Mouse (Mus musculus) limb, embryonic 11.5 days (tissue): ENCODE results near the gene Ttc27. TPM values are rescaled to one million over a fixed set of nuclear protein-coding genes. Genes with fewer than 3 reads are reported as not detected.

Experiments
- ATAC-seq: fragments of 200-750 bp; cut with Nextera tagmentation; 2 replicates; pipeline ENCODE4 v1.8.0; 2017; ENCODE audit warnings: low read depth; ENCODE audit not compliant: insufficient number of reproducible peaks, low FRiP score, low TSS enrichment
- DNase-seq: peaks from one replicate; pipeline ENCODE4 v3.0.0-alpha.2; 2015; ENCODE audit warnings: low spot score
- H3K27ac ChIP-seq: fragments of 300-500 bp; sonication (generic); replicated peaks from 2 replicates; pipeline ENCODE4 v1.5.1; 2014; ENCODE audit warnings: low read depth, mild to moderate bottlenecking, low read length
- H3K27me3 ChIP-seq: fragments of 300-500 bp; sonication (generic); 2 replicates; pipeline ENCODE4 v1.6.1; 2014; ENCODE audit warnings: mild to moderate bottlenecking, low read length, mixed read lengths; ENCODE audit not compliant: control insufficient read depth, insufficient read depth
- H3K36me3 ChIP-seq: fragments of 300-500 bp; sonication (generic); 2 replicates; pipeline ENCODE4 v1.6.1; 2014; ENCODE audit warnings: mild to moderate bottlenecking, low read length, moderate library complexity, mixed read lengths; ENCODE audit not compliant: control insufficient read depth, insufficient read depth
- H3K4me1 ChIP-seq: fragments of 300-500 bp; sonication (generic); 2 replicates; pipeline ENCODE4 v1.6.1; 2014; ENCODE audit warnings: low read length, mixed read lengths; ENCODE audit not compliant: control insufficient read depth, insufficient read depth
- H3K4me2 ChIP-seq: fragments of 300-500 bp; sonication (generic); 2 replicates; pipeline ENCODE4 v1.6.1; 2014; ENCODE audit warnings: low read depth, mild to moderate bottlenecking, moderate library complexity; ENCODE audit not compliant: severe bottlenecking
- H3K4me3 ChIP-seq: fragments of 300-500 bp; sonication (generic); 2 replicates; pipeline ENCODE4 v1.5.1; 2014; ENCODE audit warnings: low read depth, low read length
- H3K9ac ChIP-seq: fragments of 300-500 bp; sonication (generic); 2 replicates; pipeline ENCODE4 v1.6.1; 2014; ENCODE audit warnings: mild to moderate bottlenecking, low read length
- H3K9me3 ChIP-seq: fragments of 300-500 bp; sonication (generic); 2 replicates; pipeline ENCODE4 v1.6.1; 2016; ENCODE audit warnings: low read length; ENCODE audit not compliant: control insufficient read depth
- WGBS: fragments of 180-500 bp; shearing (Covaris S2); extraction: QIAGEN DNeasy Blood & Tissue Kit; methylation state at CpG from one replicate; pipeline ENCODE4 v1.1.7; 2014; 5-methylcytosine and 5-hydroxymethylcytosine counted together
- polyA plus RNA-seq: library from polyadenylated mRNA; unstranded; fragments of >200 nt; fragmentation: Nextera tagmentation; extraction: Ambion mirVana; gene quantifications from 2 replicates; pipeline ENCODE4 v1.2.1, GENCODE M21; 2014

Ttc27 gene
- polyA plus RNA-seq, 1 experiment from 2014 or later, result 31.0 TPM

DNA sequence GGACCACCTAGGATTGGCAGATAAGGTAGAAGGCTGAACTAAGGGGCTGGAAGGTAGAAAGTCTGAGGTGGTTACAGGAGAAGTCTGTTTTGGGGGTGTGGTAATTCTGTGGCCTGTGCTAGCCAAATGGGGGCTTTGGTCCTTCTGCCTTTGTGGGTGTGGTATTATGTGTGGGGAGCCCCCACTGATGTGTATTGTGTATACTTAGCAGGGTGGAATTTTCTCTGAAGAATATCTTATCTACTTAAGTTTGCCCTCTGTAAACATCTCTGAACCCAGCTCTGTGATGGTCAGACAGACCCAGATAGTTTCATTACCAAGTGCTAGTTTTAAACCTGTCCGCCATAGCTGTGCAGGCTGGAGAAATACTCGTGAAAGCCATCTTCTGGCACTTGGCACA, 141.8 kb downstream of the Ttc27 start:
- H3K9ac ChIP-seq, result no peak overlapping the region
- 86% methylated on average over 2 of the region's 2 CpGs for WGBS
- ATAC-seq (no peak), DNase-seq (no peak)
- no peak overlapping the region for H3K27ac ChIP-seq
- peaks cover 6% of the 10 kb centered on the region; the same call in 1 of the 2 replicates for H3K4me1 ChIP-seq
- no peaks in the 10 kb centered on the region for H3K27me3 ChIP-seq
- H3K4me2 ChIP-seq, result no peak overlapping the region
- H3K9me3 ChIP-seq, result no peaks in the 10 kb centered on the region
- peaks cover 2% of the 10 kb centered on the region; the same call in 1 of the 2 replicates for H3K36me3 ChIP-seq
- H3K4me3 ChIP-seq, result no peak overlapping the region

DNA sequence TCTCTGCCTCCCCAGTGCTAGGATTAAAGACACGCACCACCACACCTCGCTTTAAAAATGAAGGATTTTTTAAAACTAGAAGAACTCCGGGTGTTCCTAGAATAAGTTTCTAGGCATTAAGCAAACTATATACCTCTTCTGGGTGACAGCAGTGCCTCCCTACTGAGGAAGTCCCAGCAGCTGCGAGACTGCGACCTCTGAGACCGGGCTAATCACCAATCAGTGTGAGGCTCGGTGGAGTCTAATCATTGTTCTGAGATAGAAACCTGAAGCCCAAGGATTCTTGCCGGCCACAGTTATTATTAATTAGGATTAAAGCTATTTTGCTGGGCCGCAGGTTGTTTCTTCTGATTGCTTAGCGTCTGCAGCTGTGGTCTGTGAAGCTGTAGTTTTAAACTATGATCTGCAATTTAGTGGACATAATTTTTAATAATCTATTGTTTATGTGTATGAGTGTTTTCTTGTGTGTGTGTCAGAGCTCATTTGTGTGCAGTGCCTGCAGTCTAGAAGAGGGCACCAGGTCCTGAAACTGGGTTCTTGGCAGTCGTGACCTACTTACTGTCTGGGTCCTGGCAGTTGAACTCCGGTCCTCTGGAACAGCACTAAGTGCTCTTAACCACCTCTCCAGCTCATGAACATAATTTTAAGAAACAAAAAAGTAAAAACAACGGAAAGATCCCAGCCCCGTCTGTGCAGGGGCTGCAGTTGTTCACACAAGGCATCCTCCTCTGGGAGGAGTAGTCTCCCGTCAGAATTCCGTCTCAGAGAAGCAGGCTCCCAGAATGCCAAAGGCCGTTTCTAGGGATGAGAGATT, 142.9 kb downstream of the Ttc27 start:
- ATAC-seq (no peak), DNase-seq (no peak)
- no peak overlapping the region for H3K27ac ChIP-seq
- H3K9me3 ChIP-seq, result no peaks in the 10 kb centered on the region
- peaks cover 2% of the 10 kb centered on the region; the same call in 1 of the 2 replicates for H3K36me3 ChIP-seq
- H3K4me2 ChIP-seq, result no peak overlapping the region
- H3K4me1 ChIP-seq, result peaks cover 6% of the 10 kb centered on the region; the same call in 1 of the 2 replicates
- no peak overlapping the region for H3K4me3 ChIP-seq
- H3K27me3 ChIP-seq, result no peaks in the 10 kb centered on the region
- H3K9ac ChIP-seq, result no peak overlapping the region
- 74% methylated on average over 17 of the region's 17 CpGs for WGBS

DNA sequence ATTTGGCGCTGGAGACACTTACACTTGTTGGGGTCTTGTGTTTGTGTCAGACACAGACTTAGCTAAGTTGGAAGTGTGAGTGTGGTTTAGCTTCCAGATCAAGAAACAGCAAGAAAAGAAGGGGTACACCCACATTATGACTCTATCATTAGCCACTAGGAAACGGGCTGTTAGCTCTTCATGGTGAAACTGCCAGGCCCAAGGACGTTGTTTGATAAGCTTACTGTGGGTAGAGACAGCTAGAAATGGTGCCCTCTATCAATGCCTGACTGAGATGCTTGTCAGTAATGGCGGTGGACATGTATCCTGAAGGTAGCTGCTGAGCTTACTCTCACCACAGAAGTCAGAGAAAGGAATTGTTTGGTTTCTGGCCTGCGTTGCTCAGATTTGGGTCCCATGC, 146.3 kb downstream of the Ttc27 start:
- no peak overlapping the region for H3K4me2 ChIP-seq
- no peaks in the 10 kb centered on the region for H3K27me3 ChIP-seq
- no peak for DNase-seq
- no peak overlapping the region for H3K27ac ChIP-seq
- peaks cover 2% of the 10 kb centered on the region; the same call in 1 of the 2 replicates for H3K36me3 ChIP-seq
- H3K9me3 ChIP-seq, result no peaks in the 10 kb centered on the region
- no peak for ATAC-seq
- H3K9ac ChIP-seq, result no peak overlapping the region
- 91% methylated on average over 5 of the region's 5 CpGs for WGBS
- H3K4me3 ChIP-seq, result no peak overlapping the region
- peaks cover 15% of the 10 kb centered on the region; the same call in 1 of the 2 replicates for H3K4me1 ChIP-seq

DNA sequence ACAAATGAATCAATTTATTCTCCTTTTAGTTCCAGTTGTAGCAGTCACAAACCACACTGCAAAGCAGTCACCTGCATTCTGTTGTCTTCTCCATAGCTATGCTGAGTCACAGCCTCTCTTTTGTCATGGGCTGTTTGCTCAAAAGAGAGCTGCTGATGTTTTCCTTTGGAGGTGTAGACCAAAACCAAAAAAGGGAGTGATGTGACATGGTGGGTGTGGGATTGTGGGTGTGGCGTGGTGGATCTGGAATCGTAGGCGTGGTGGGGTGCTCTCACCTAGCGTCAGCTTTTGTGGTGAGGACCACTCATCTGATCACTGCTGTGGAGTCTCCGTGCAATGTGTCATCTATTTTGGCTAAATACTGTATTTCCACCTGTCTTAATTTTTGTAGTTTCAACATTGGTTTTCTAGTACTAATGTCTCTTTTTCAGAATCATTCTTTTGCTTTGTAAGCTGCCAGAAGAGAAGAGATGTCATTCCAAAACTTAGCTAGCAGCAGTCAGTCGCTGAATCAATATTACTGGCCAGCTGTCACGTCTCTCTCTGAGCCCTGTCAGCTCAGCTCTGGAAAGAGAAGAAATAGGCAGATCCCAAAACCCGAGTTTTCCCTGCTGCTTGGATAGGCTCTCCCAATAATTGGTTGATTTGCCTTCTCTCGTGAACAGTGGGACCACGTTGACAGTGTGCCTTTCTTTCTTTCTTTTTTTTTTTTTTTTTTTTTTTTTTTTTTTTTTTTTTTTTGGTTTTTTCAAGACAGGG, 147.4 kb downstream of the Ttc27 start:
- Histone ChIP-seq H3K4me2 (no peak overlapping the region), H3K9me3 (no peaks in the 10 kb centered on the region), H3K9ac (no peak overlapping the region), H3K4me3 (no peak overlapping the region), H3K27ac (no peak overlapping the region), H3K4me1 (peaks cover 18% of the 10 kb centered on the region), H3K27me3 (no peaks in the 10 kb centered on the region), H3K36me3 (peaks cover 2% of the 10 kb centered on the region; the same call in 1 of the 2 replicates)
- WGBS, result 92% methylated on average over 10 of the region's 10 CpGs
- ATAC-seq, result no peak
- DNase-seq, result no peak

DNA sequence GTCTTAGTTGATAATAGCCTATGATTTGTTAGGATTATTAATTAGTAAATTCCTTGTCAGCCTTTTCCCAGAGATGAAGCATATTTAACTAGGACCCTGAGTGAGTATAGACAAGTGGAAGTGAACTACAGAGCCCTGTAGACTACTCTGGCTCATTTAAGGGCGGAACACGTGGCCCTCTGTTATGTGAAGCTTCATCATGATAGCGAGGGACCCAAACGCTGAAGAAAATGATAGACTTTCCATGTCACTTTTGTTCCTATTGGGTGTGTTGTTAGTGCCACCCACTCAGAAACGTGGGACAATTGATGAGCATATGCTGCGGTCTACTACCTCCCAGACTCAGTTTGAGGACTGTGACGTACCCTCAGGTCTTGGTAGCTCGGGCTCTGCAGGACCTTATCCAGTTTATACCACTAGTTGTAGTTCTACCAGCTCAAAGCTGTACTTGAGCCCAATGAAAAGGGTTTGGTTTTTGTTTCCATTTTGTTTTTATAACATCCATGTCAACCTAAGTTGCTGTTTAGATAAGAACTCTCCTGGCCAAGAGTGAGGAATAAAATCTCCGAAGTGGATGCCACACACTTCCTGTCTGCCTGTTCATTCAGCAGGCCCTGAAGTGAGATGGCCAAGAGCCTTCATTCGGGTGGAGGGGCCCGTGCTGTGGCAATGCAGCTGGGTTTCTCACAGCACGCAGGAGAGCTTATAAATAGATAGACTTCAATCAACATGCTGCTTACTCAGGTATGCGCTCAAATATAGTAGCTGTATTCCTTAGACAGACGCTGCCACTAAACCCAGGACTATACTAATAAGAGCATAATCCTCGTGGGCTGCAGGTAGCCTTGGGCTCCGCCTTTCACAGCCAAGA, 148.4 kb downstream of the Ttc27 start:
- Histone ChIP-seq H3K36me3 (peaks cover 2% of the 10 kb centered on the region; the same call in 1 of the 2 replicates), H3K4me3 (no peak overlapping the region), H3K9ac (no peak overlapping the region), H3K4me2 (no peak overlapping the region), H3K4me1 (peaks cover 22% of the 10 kb centered on the region), H3K27me3 (no peaks in the 10 kb centered on the region), H3K9me3 (no peaks in the 10 kb centered on the region), H3K27ac (no peak overlapping the region)
- ATAC-seq (no peak), DNase-seq (no peak)
- WGBS, result 85% methylated on average over 16 of the region's 16 CpGs

DNA sequence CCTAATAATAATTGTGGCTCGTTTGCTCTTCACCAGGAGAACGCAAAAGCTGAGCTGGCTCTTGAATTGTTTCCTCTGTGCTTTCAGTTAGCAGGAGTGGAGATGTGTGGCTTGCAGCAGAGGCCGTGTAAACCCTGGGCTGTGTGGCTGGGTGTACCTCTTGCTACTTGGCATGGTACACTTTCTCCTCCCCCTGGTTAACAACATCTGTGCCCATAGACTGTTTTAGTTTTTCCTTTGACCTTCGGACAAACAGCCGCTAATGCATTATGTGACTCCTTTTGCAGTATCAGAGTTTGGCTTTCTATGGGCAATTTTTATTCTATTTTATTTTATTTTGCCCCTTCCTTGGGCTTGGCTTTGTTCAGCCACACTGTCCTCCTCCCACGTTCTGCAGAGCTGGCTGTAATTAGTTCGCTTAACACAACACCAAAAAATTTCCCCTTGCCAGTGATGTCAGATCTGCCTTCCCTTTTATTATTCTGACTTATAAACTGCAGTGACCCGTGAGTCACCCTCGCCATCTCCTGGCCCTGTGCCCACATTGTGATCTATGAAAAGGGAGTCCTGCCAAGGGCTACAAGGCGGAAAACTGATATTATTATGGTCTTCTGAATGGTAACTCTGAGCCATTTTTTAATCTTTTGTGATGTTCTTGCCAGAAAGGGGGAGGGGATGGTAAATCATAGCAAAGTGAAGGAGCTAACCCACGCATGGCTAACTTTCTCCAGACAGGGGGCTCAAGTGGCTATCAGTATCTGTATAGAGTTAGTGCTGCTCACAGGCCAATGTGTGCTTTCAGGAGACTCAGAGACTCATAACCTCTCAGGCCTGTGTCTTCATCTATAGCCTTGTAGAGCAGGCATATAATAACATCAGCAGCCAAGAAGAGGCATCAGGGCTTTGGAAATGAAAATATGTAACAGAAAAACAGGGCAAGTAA, 149.3 kb downstream of the Ttc27 start:
- H3K36me3 ChIP-seq, result peaks cover 2% of the 10 kb centered on the region; the same call in 1 of the 2 replicates
- ATAC-seq (no peak), DNase-seq (no peak)
- H3K4me1 ChIP-seq, result peaks cover 21% of the 10 kb centered on the region
- H3K27ac ChIP-seq, result no peak overlapping the region
- H3K27me3 ChIP-seq, result no peaks in the 10 kb centered on the region
- H3K9ac ChIP-seq, result no peak overlapping the region
- H3K9me3 ChIP-seq, result no peaks in the 10 kb centered on the region
- no peak overlapping the region for H3K4me3 ChIP-seq
- WGBS, result 68% methylated on average over 11 of the region's 11 CpGs
- H3K4me2 ChIP-seq, result no peak overlapping the region

DNA sequence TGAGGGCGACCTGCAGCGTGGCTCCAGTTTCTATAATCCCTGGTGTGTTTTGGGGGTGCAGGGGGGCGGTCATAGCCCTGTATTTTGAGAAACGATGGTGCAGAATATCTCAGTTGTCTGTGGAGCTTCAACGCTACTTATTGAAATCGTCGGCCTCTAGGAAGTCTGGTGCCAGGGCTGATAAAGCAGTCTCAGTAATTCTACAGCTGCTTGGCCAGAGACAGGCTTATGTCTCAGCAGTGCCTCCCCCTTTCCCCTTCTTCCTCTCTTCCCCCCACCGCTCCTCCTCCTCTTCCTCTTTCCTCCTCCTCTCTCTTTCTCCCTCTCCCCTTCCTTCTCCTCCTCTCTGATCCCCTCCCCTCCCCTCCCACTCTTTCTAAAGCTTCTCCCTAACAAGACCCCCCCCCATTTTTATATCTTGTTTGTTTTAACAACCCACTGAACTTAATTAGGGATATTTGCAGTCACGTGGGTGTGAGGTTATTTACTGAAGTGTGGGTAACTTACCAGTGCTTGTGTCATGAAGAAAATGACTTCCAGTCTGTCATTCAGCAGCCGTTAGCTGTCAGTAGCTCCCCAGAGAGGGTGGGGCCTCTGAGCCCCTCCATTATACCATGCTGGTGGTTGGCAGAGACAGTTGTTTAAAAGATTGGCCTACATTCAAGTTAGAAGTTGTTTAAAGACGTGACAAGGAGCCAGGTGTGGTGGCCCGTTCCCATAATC, 150.8 kb downstream of the Ttc27 start:
- Histone ChIP-seq H3K9me3 (no peaks in the 10 kb centered on the region), H3K4me1 (peaks cover 18% of the 10 kb centered on the region), H3K27ac (no peak overlapping the region; the same call in 1 of the 2 replicates), H3K36me3 (no peaks in the 10 kb centered on the region; the same call in 1 of the 2 replicates), H3K27me3 (no peaks in the 10 kb centered on the region), H3K4me3 (no peak overlapping the region), H3K9ac (no peak overlapping the region), H3K4me2 (no peak overlapping the region)
- 57% methylated on average over 12 of the region's 12 CpGs for WGBS
- DNase-seq (no peak), ATAC-seq (no peak)
